Mouse (Mus musculus): Measurements from ENCODE around the gene Scin. TPM values are rescaled to one million over a fixed set of nuclear protein-coding genes. Genes with fewer than 3 reads are reported as not detected.

The Scin gene
- polyA plus RNA-seq, 1 experiment from 2014 or later, result 7.8 TPM

- Histone ChIP-seq H3K9ac (ENCODE audit: low read length) (no peak overlapping the region), H3K36me3 (ENCODE audit: control insufficient read depth, insufficient read depth) (no peaks in the 10 kb centered on the region), H3K4me3 (ENCODE audit: low read length) (no peak overlapping the region), H3K4me1 (ENCODE audit: control insufficient read depth, insufficient read depth, low read length) (no peaks in the 10 kb centered on the region), H3K4me2 (ENCODE audit: low read depth, low read length) (no peak overlapping the region), H3K27ac (ENCODE audit: low read length) (no peak overlapping the region), H3K27me3 (ENCODE audit: control insufficient read depth, insufficient read depth, low read length) (no peaks in the 10 kb centered on the region), H3K9me3 (replicated peaks; ENCODE audit: control insufficient read depth, low read length) (no peaks in the 10 kb centered on the region)
- ATAC-seq (replicated peaks; ENCODE audit: extremely low read depth, insufficient read depth, low FRiP score), result no peak
- 83% methylated on average over 8 of the region's 8 CpGs for WGBS
These were observed 90.0 kb downstream of the Scin start for GRCm38 (mm10) chr12:40043816-40044585.

- peaks cover 9% of the 10 kb centered on the region for H3K4me1 ChIP-seq (ENCODE audit: control insufficient read depth, insufficient read depth, low read length)
- no peaks in the 10 kb centered on the region for H3K27me3 ChIP-seq (ENCODE audit: control insufficient read depth, insufficient read depth, low read length)
- no peak overlapping the region for H3K9ac ChIP-seq (ENCODE audit: low read length)
- H3K27ac ChIP-seq (ENCODE audit: low read length), result no peak overlapping the region
- H3K4me3 ChIP-seq (ENCODE audit: low read length), result no peak overlapping the region
- no peak overlapping the region for H3K4me2 ChIP-seq (ENCODE audit: low read depth, low read length)
- no peak for ATAC-seq (replicated peaks; ENCODE audit: extremely low read depth, insufficient read depth, low FRiP score)
- H3K9me3 ChIP-seq (replicated peaks; ENCODE audit: control insufficient read depth, low read length), result no peaks in the 10 kb centered on the region
- no peaks in the 10 kb centered on the region for H3K36me3 ChIP-seq (ENCODE audit: control insufficient read depth, insufficient read depth)
These were observed 94.0 kb downstream of the Scin start for GRCm38 (mm10) chr12:40040067-40040466.

- Histone ChIP-seq H3K4me2 (ENCODE audit: low read depth, low read length) (peak within 1 kb of the TSS; percentile 81), H3K4me1 (ENCODE audit: control insufficient read depth, insufficient read depth, low read length) (peaks cover 9% of the 10 kb centered on the region), H3K27me3 (ENCODE audit: control insufficient read depth, insufficient read depth, low read length) (no peaks in the 10 kb centered on the region), H3K27ac (ENCODE audit: low read length) (peak within 1 kb of the TSS; percentile 96), H3K9me3 (replicated peaks; ENCODE audit: control insufficient read depth, low read length) (no peaks in the 10 kb centered on the region), H3K9ac (ENCODE audit: low read length) (peak within 1 kb of the TSS; percentile 90), H3K4me3 (ENCODE audit: low read length) (peak within 1 kb of the TSS; percentile 93), H3K36me3 (ENCODE audit: control insufficient read depth, insufficient read depth) (0 out of 2 replicates have a peak, but pooled peaks cover 2% of the 10 kb centered on the region)
- peak; percentile 91 for ATAC-seq (replicated peaks; ENCODE audit: extremely low read depth, insufficient read depth, low FRiP score)
- under 1% methylated on average over 68 of the region's 68 CpGs for WGBS
These were observed 96.1 kb downstream of the Scin start, which contains the start of gene Arl4a for GRCm38 (mm10) chr12:40037876-40038463. TSS of gene Arl4a (minus strand) at chr12:40038025.

- Histone ChIP-seq H3K4me2 (ENCODE audit: low read depth, low read length) (peak overlapping the region; percentile 81), H3K9me3 (replicated peaks; ENCODE audit: control insufficient read depth, low read length) (no peaks in the 10 kb centered on the region), H3K27ac (ENCODE audit: low read length) (peak overlapping the region; percentile 96), H3K4me3 (ENCODE audit: low read length) (peak overlapping the region; percentile 93), H3K9ac (ENCODE audit: low read length) (peak overlapping the region; percentile 90), H3K36me3 (ENCODE audit: control insufficient read depth, insufficient read depth) (peaks cover 4% of the 10 kb centered on the region; the same call in 1 of the 2 replicates), H3K27me3 (ENCODE audit: control insufficient read depth, insufficient read depth, low read length) (no peaks in the 10 kb centered on the region), H3K4me1 (ENCODE audit: control insufficient read depth, insufficient read depth, low read length) (peaks cover 9% of the 10 kb centered on the region)
- peak; percentile 95 for ATAC-seq (replicated peaks; ENCODE audit: extremely low read depth, insufficient read depth, low FRiP score)
- under 1% methylated on average over 60 of the region's 60 CpGs for WGBS
These were observed 96.7 kb downstream of the Scin start for GRCm38 (mm10) chr12:40037226-40037813.

- under 1% methylated on average over 11 of the region's 11 CpGs for WGBS
- peak overlapping the region; percentile 86 for H3K27ac ChIP-seq (ENCODE audit: low read length)
- H3K36me3 ChIP-seq (ENCODE audit: control insufficient read depth, insufficient read depth), result peaks cover 4% of the 10 kb centered on the region; the same call in 1 of the 2 replicates
- H3K4me2 ChIP-seq (ENCODE audit: low read depth, low read length), result peak overlapping the region; percentile 81
- peaks cover 9% of the 10 kb centered on the region for H3K4me1 ChIP-seq (ENCODE audit: control insufficient read depth, insufficient read depth, low read length)
- no peak for ATAC-seq (replicated peaks; ENCODE audit: extremely low read depth, insufficient read depth, low FRiP score)
- peak overlapping the region; percentile 90 for H3K9ac ChIP-seq (ENCODE audit: low read length)
- peak overlapping the region; percentile 93 for H3K4me3 ChIP-seq (ENCODE audit: low read length)
- 0 out of 2 replicates have a peak, but pooled peaks cover under 1% of the 10 kb centered on the region for H3K9me3 ChIP-seq (replicated peaks; ENCODE audit: control insufficient read depth, low read length)
- H3K27me3 ChIP-seq (ENCODE audit: control insufficient read depth, insufficient read depth, low read length), result no peaks in the 10 kb centered on the region
These were observed 97.4 kb downstream of the Scin start for GRCm38 (mm10) chr12:40036666-40037065.

GRCm38 (mm10) chr12:40035506-40035905 lies 98.5 kb downstream of the Scin start:
- Histone ChIP-seq H3K9ac (ENCODE audit: low read length) (no peak overlapping the region), H3K4me1 (ENCODE audit: control insufficient read depth, insufficient read depth, low read length) (peaks cover 9% of the 10 kb centered on the region), H3K4me2 (ENCODE audit: low read depth, low read length) (peak overlapping the region; percentile 81), H3K27me3 (ENCODE audit: control insufficient read depth, insufficient read depth, low read length) (no peaks in the 10 kb centered on the region), H3K4me3 (ENCODE audit: low read length) (peak overlapping the region; percentile 93), H3K9me3 (replicated peaks; ENCODE audit: control insufficient read depth, low read length) (0 out of 2 replicates have a peak, but pooled peaks cover 3% of the 10 kb centered on the region), H3K36me3 (ENCODE audit: control insufficient read depth, insufficient read depth) (peaks cover 9% of the 10 kb centered on the region), H3K27ac (ENCODE audit: low read length) (no peak overlapping the region)
- ATAC-seq (replicated peaks; ENCODE audit: extremely low read depth, insufficient read depth, low FRiP score), result no peak
- WGBS, result 72% methylated on average over 4 of the region's 4 CpGs

GRCm38 (mm10) chr12:40029201-40029600 lies 104.8 kb downstream of the Scin start:
- 0 out of 2 replicates have a peak, but pooled peaks cover 3% of the 10 kb centered on the region for H3K9me3 ChIP-seq (replicated peaks; ENCODE audit: control insufficient read depth, low read length)
- H3K27me3 ChIP-seq (ENCODE audit: control insufficient read depth, insufficient read depth, low read length), result no peaks in the 10 kb centered on the region
- WGBS, result 68% methylated on average over 4 of the region's 4 CpGs
- H3K36me3 ChIP-seq (ENCODE audit: control insufficient read depth, insufficient read depth), result peaks cover 9% of the 10 kb centered on the region
- H3K9ac ChIP-seq (ENCODE audit: low read length), result no peak overlapping the region
- no peaks in the 10 kb centered on the region for H3K4me1 ChIP-seq (ENCODE audit: control insufficient read depth, insufficient read depth, low read length)
- H3K27ac ChIP-seq (ENCODE audit: low read length), result no peak overlapping the region
- H3K4me2 ChIP-seq (ENCODE audit: low read depth, low read length), result no peak overlapping the region
- ATAC-seq (replicated peaks; ENCODE audit: extremely low read depth, insufficient read depth, low FRiP score), result no peak
- H3K4me3 ChIP-seq (ENCODE audit: low read length), result no peak overlapping the region

GRCm38 (mm10) chr12:40027846-40028245 lies 106.2 kb downstream of the Scin start:
- Histone ChIP-seq H3K9ac (ENCODE audit: low read length) (no peak overlapping the region), H3K4me3 (ENCODE audit: low read length) (no peak overlapping the region), H3K36me3 (ENCODE audit: control insufficient read depth, insufficient read depth) (peaks cover 7% of the 10 kb centered on the region), H3K4me2 (ENCODE audit: low read depth, low read length) (no peak overlapping the region), H3K4me1 (ENCODE audit: control insufficient read depth, insufficient read depth, low read length) (no peaks in the 10 kb centered on the region; the same call in 1 of the 2 replicates), H3K27me3 (ENCODE audit: control insufficient read depth, insufficient read depth, low read length) (no peaks in the 10 kb centered on the region), H3K27ac (ENCODE audit: low read length) (no peak overlapping the region), H3K9me3 (replicated peaks; ENCODE audit: control insufficient read depth, low read length) (0 out of 2 replicates have a peak, but pooled peaks cover 3% of the 10 kb centered on the region)
- 92% methylated on average over 3 of the region's 3 CpGs for WGBS
- ATAC-seq (replicated peaks; ENCODE audit: extremely low read depth, insufficient read depth, low FRiP score), result no peak

Data from heart, embryonic 16.5 days (tissue).